Mouse (Mus musculus) cerebellum, adult 2 months (tissue): Measurements from ENCODE around the gene Mrps25.

ENCODE experiments used
- CTCF ChIP-seq: fragments of 200-500 bp; IDR thresholded peaks from 2 replicates; pipeline ENCODE4 v1.5.1; 2011; ENCODE audit warnings: low read depth, mild to moderate bottlenecking, control low read depth, low read length, moderate library complexity, borderline replicate concordance; ENCODE audit not compliant: insufficient read depth
- POLR2A ChIP-seq: fragments of 200-500 bp; IDR thresholded peaks from 2 replicates; pipeline ENCODE4 v1.6.1; 2011; ENCODE audit warnings: low read length, control low read depth, borderline replicate concordance; ENCODE audit not compliant: insufficient read depth

DNA sequence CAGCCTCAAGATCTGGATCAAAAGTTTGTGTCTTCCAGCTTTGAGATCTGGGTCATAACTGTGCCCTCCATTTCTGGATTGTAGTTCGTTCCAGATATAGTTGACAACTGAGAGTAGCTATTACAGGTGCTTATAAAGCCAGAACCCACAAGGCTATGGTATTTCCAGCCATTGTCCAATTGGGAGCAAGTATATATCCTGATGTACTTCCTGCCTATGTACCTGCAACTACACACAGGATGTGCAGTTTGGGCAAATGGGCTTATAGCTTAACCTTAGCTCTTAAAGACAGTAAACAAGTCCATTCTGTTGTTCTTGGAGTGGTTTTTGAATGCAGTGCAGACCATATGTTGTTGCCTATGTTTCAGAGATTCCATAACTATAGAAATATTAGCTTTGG, 52.4 kb downstream of the Mrps25 start:
- TF ChIP-seq CTCF (no peak), POLR2A (no peak)
